Mouse (Mus musculus): Measurements from ENCODE around the gene Gabbr1.

Gene Gabbr1

GRCm38 (mm10) chr17:37044651-37045244, 1.0 kb upstream of the Gabbr1 start:
- DNase-seq (ENCODE audit: low spot score in 2 of 2), result no peak

- DNase-seq (ENCODE audit: low spot score in 2 of 2), result peak in 1 of 2 experiments; percentile 62
Observed at GRCm38 (mm10) chr17:37046312-37047112, 746 bp downstream of the Gabbr1 start.

- no peak for DNase-seq (ENCODE audit: low spot score in 2 of 2)
Observed at GRCm38 (mm10) chr17:37047332-37047976, 1.7 kb downstream of the Gabbr1 start.

DNA sequence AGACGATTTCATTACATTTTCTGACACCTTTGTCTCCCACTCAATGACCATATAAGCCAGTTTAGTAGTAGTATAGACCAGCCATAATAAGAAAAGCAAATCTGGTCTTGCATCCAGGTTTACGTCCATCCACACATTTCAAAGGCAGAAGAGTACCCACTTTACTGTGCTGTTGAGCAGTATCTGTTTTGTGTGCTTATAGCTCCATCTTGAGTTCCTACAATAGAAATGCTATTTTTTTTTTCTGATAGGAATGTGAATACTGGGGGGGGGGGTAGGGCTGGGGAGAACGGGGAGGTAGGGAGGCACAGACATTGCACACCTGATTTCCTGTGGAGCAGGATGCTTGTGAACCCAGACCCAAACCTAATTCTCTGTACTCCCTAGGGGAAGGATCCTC, 2.2 kb downstream of the Gabbr1 start:
- DNase-seq (ENCODE audit: low spot score in 2 of 2), result no peak

DNA sequence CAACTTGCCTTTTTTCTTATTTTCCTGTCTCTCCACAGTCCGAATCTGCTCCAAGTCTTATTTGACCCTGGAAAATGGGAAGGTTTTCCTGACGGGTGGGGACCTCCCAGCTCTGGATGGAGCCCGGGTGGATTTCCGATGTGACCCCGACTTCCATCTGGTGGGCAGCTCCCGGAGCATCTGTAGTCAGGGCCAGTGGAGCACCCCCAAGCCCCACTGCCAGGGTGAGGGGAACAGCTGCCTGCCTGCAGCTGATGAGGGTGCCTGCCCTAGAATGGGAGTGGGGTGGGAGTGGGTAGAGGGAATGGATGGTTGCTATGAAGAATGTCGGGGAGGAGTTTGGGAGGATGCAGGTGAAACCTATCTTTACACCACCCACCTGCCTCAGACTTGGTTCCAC, 2.6 kb downstream of the Gabbr1 start:
- DNase-seq (ENCODE audit: low spot score in 2 of 2), result no peak

GRCm38 (mm10) chr17:37049570-37050310, 4.0 kb downstream of the Gabbr1 start:
- DNase-seq (ENCODE audit: low spot score in 2 of 2), result peak; percentile 43 to 78

GRCm38 (mm10) chr17:37050399-37050798, 4.6 kb downstream of the Gabbr1 start:
- peak; percentile 61 to 78 for DNase-seq (ENCODE audit: low spot score in 2 of 2)

GRCm38 (mm10) chr17:37050876-37051275, 5.1 kb downstream of the Gabbr1 start:
- no peak for DNase-seq (ENCODE audit: low spot score in 2 of 2)

GRCm38 (mm10) chr17:37051745-37052144, 6.0 kb downstream of the Gabbr1 start:
- no peak for DNase-seq (ENCODE audit: low spot score in 2 of 2)

DNA sequence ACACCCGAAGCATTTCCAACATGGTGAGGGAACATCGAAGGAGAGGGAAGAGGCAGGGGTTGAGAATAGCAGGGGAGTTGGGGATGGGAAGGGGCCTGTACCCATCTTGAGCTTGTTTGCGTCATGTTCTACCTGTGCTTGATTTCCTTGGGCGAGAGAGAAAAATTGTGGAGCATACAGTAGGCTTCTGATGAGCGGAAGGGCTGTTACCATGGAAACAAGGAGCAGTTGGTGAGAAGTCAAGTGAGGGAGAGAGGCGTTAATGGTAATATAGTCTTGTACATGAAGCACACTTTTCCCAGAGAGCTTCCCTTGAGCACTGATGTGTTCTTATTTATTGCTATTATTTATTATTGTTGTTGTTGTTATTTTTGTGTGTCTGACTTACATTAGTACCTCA, 11.2 kb downstream of the Gabbr1 start:
- DNase-seq (ENCODE audit: low spot score in 2 of 2), result no peak

DNA sequence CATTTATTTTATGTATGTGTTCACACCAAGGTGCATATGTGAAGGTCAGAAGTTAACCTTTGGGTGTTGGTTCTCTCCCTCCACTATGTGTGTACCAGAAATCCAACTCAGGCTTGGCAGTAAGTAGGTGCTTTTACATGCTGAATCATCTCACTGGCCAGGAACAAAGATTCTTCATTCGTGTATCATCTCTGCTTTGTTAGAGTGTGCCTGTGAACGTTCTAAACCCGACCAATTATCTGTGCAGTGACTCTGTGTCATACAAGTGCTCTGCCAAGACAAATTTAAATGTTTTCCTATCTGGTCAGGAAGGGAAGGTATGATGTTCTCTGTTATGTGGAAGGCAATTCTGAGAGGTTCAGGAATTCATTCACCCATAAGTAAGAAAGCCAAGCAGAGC, 15.7 kb downstream of the Gabbr1 start:
- no peak for DNase-seq (ENCODE audit: low spot score in 2 of 2)

DNA sequence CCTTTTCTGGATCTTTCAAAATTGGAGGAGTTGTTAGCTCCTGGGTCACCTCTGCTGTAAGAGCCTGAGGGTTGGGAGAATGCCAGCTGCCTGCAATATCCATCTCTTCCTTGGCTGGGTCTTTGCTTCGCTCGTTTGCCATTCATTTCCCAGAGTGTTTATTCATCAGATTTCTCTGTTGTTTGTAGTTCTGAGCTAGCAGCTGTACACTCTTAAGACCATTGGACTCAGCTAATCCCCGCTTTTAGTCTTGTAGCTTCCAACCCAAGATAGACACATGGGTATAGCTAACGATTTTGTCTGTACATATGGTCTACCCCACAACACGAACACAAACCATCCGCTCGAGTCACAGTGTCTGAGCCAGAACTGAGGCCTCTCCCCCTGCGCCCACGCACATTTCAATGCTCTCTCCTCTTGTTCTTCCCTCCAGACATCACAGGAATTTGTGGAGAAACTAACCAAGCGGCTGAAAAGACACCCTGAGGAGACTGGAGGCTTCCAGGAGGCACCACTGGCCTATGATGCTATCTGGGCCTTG, 16.4 kb downstream of the Gabbr1 start:
- DNase-seq (ENCODE audit: low spot score in 2 of 2), result no peak

DNA sequence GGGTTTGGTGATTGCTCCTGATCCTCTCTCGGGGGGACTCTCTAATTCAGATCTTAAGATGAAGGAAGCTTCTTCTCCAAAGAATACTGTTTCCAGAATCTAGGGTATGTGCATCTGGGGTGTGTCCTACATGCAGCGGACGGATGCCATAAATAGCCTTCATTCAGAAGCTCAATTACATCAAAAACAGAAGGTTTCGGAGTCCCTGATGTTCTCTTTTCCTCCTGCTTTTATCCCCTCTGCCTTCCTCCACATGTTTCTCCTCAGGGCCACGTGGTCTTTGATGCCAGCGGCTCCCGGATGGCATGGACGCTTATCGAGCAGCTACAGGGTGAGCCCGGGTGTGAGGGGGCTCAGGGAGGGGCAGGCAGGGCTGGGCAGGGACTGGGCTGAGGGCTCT, 17.3 kb downstream of the Gabbr1 start:
- DNase-seq (ENCODE audit: low spot score in 2 of 2), result no peak

DNA sequence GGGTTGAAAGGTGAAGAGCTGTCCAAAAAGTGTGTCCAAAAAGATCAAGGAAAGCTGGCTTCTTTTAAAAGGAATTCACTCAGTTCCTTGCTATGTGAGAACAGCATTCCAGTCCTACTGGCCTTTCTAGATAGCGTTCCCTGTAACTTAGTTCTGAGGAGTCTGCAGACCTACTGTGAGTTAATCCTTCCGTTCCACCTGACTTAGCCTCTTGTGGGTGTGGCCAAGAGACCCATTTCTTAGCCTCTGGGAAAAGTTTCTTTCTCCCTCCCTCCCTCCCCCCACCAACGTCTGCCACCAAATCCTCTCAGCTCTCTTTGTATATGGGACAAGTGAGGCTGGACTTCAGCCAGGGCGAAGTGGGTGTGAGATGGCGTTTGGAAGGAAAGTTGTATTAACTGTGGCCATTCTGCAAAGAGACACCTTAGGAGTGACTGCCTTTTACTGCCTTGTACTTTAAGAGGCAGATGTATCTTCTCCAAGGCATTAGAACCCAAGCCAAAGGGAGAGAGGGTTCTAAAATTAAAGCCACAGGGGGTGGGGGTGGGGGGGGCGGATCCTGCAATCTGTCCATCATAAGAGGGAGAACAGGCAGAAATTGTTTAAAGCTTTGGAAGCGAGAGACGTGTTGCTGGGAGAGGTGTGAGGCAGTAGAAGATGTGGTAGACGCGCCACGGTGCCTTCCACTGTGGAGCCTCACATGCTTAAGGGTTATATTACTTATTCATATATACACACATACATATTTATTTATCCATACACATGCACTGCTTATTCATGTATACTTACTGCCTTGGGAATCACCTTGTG, 18.1 kb downstream of the Gabbr1 start:
- DNase-seq (ENCODE audit: low spot score in 2 of 2), result no peak

- DNase-seq (ENCODE audit: low spot score in 2 of 2), result no peak
Observed at GRCm38 (mm10) chr17:37065993-37066392, 20.2 kb downstream of the Gabbr1 start.

DNA sequence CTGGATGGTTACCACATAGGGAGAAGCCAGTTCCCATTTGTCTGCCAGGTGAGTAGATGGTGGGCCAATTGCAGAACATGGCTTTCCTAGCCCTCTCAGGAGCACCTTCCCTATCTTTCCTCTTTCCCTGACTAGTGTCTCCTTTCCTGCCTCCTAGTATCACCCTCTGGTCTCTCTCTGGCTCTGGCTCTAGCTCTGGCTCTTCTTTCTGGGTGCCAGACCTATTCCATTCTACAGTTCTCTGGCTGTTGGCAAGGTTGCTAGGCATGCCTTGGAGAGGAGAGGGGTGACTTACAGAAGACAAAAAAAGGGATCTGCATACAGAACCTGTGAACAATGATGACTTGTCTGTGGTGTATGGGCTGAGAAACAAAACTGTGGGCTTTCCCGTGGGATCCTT, 22.1 kb downstream of the Gabbr1 start:
- no peak for DNase-seq (ENCODE audit: low spot score in 2 of 2)

GRCm38 (mm10) chr17:37070121-37070520, 24.4 kb downstream of the Gabbr1 start:
- DNase-seq (ENCODE audit: low spot score in 2 of 2), result no peak

- no peak for DNase-seq (ENCODE audit: low spot score in 2 of 2)
Observed at GRCm38 (mm10) chr17:37072080-37072729, 26.4 kb downstream of the Gabbr1 start.

DNA sequence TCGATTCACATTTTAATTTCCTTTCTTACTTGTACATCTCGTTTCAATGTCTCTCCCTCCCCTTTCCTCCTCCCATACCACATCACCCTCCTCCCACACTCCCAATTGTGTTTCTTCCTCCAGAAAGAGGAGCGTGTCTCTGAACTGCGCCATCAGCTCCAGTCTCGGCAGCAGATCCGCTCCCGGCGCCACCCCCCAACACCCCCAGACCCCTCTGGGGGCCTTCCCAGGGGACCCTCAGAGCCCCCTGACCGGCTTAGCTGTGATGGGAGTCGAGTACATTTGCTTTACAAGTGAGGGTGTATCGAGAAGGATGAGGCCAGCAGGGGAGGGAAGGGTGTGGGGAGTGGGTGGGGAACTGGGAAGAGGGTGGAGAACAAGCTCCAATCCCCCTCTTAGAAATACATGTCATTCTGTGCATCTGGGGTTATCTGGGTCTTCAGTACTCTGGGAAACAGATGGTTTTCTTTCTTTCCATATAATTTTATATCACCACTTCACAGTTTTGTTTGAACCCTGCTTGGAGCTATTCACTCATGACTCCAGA, 27.0 kb downstream of the Gabbr1 start:
- no peak for DNase-seq (ENCODE audit: low spot score in 2 of 2)

GRCm38 (mm10) chr17:37075181-37075580, 29.4 kb downstream of the Gabbr1 start:
- no peak for DNase-seq (ENCODE audit: low spot score in 2 of 2)
